Mouse (Mus musculus): Measurements from ENCODE around the gene Zfp992. TPM values are rescaled to one million over a fixed set of nuclear protein-coding genes. Genes with fewer than 3 reads are reported as not detected.
"Not testable (repeated sequence)": the region's sequence is repeated elsewhere in the genome, so short reads cannot be mapped to it uniquely, and the experiment has no call there.

Zfp992 gene
- 1.5 and 1.6 TPM in 2 replicates for polyA plus RNA-seq (2015; fragmentation: Nextera tagmentation; extraction: Ambion mirVana)

DNA sequence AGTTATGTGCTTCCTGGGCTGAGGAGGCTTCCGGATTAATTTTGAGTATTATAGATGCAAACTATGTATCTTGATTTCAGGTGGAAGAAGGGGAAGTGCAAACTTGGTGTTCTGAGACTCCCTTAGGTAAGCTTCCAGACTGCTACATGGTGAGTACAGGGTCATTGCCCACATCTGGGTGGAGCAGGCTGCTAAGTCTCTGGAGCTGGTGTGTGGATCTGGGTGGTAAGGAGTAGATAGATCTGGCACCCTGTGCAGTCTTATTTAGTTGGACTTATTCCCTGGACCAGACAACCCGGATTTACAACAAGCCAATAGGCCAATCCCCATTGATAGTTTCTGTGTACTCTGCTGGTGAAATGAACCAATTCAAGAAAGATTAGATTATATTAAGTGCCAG, at the start of gene Zfp992:
Gene Zfp992 (plus strand): TSS at position 74 of the 400 bp plus-strand sequence.
- H3K4me2 ChIP-seq (ENCODE audit: low read depth, low read length); H3K4me1 ChIP-seq (ENCODE audit: control insufficient read depth, low read depth, low read length); H3K9ac ChIP-seq (ENCODE audit: low read depth, low read length); H3K36me3 ChIP-seq (ENCODE audit: control insufficient read depth, insufficient read depth); H3K27me3 ChIP-seq (ENCODE audit: control insufficient read depth, insufficient read depth, low read depth, low read length); H3K4me3 ChIP-seq (ENCODE audit: low read depth, low read length); H3K27ac ChIP-seq (ENCODE audit: low read length); H3K9me3 ChIP-seq (replicated peaks; ENCODE audit: control insufficient read depth, low read length); ATAC-seq (ENCODE audit: low read depth): not testable (repeated sequence)
- 68% methylated on average over 2 of the region's 2 CpGs for WGBS (ENCODE audit: insufficient replicate concordance)

GRCm38 (mm10) chr4:146429467-146429866, 19.4 kb upstream of the Zfp992 start:
- not testable (repeated sequence) for H3K36me3 ChIP-seq (ENCODE audit: control insufficient read depth, insufficient read depth); ATAC-seq (ENCODE audit: low read depth); H3K4me1 ChIP-seq (ENCODE audit: control insufficient read depth, low read depth, low read length); H3K9ac ChIP-seq (ENCODE audit: low read depth, low read length); H3K9me3 ChIP-seq (replicated peaks; ENCODE audit: control insufficient read depth, low read length); H3K4me3 ChIP-seq (ENCODE audit: low read depth, low read length); H3K27me3 ChIP-seq (ENCODE audit: control insufficient read depth, insufficient read depth, low read depth, low read length); H3K4me2 ChIP-seq (ENCODE audit: low read depth, low read length); H3K27ac ChIP-seq (ENCODE audit: low read length)
- 0% methylated on average over 1 of the region's 1 CpGs for WGBS (ENCODE audit: insufficient replicate concordance)

DNA sequence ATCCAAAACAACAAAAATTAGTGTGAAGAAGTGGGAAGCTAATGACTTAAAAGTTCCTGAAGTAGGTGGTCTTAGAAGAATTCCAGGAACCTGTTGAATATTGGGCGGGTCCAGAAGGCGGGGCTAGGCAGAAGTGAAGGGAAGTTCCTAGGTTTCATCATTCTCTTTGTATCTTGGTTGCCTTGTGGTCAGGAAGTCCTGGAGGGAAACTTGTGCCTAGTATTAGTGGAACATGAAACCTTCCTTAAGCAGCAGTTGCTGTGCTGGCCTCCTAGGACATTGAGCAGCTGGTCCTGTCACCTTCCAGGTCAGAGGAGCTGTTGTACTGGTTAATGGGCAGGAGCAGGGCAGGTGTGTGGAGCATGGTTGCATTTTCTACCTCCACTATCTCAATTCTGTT, 17.9 kb upstream of the Zfp992 start:
- H3K36me3 ChIP-seq (ENCODE audit: control insufficient read depth, insufficient read depth); H3K4me2 ChIP-seq (ENCODE audit: low read depth, low read length); H3K27me3 ChIP-seq (ENCODE audit: control insufficient read depth, insufficient read depth, low read depth, low read length); H3K9ac ChIP-seq (ENCODE audit: low read depth, low read length); H3K27ac ChIP-seq (ENCODE audit: low read length); H3K4me3 ChIP-seq (ENCODE audit: low read depth, low read length); H3K4me1 ChIP-seq (ENCODE audit: control insufficient read depth, low read depth, low read length); H3K9me3 ChIP-seq (replicated peaks; ENCODE audit: control insufficient read depth, low read length); ATAC-seq (ENCODE audit: low read depth): not testable (repeated sequence)
- 53% methylated on average over 2 of the region's 2 CpGs for WGBS (ENCODE audit: insufficient replicate concordance)

DNA sequence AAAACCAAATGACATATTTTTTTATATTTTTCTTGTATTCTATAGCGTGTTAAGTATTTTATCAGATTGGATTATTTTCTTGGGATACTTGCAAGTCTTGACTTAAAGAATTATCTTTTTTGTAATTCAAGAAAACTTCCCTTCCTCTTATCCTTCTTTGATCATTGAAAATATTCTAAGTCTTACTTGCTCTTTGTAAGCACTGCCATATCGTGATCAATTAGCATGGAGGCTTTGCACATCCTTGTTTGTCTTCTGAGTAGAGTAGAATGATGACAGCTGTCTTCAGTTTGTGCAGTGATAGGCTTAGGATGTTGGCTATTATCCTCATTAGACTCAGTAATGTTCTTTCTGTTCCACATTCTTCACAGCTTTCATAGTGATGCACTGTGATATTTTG, 13.3 kb upstream of the Zfp992 start:
- not testable (repeated sequence) for H3K36me3 ChIP-seq (ENCODE audit: control insufficient read depth, insufficient read depth); H3K4me1 ChIP-seq (ENCODE audit: control insufficient read depth, low read depth, low read length); H3K4me2 ChIP-seq (ENCODE audit: low read depth, low read length); H3K27me3 ChIP-seq (ENCODE audit: control insufficient read depth, insufficient read depth, low read depth, low read length); H3K9ac ChIP-seq (ENCODE audit: low read depth, low read length); ATAC-seq (ENCODE audit: low read depth); H3K27ac ChIP-seq (ENCODE audit: low read length); H3K4me3 ChIP-seq (ENCODE audit: low read depth, low read length); H3K9me3 ChIP-seq (replicated peaks; ENCODE audit: control insufficient read depth, low read length)
- WGBS (ENCODE audit: insufficient replicate concordance), result 65% methylated on average over 2 of the region's 2 CpGs

DNA sequence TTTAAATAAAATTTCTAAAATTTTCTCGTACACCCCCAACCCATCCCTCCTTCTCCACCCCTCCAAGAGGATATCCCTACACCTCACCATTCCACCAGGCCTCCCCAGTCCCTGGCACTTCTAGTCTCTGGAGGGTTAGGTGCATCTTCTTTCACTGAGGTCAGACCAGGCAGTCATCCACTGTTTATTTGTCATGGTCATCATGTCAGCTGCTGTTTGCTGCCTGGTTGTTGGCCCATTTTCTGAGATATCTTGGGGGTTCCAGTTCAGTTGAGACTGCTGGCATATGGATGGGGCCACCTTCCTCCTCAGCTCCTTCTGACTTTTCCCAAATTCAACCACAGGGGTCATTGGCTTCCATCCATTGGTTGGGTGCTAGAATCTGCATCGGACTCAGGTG, 11.6 kb upstream of the Zfp992 start:
- H3K27me3 ChIP-seq (ENCODE audit: control insufficient read depth, insufficient read depth, low read depth, low read length); H3K9ac ChIP-seq (ENCODE audit: low read depth, low read length); H3K36me3 ChIP-seq (ENCODE audit: control insufficient read depth, insufficient read depth); H3K27ac ChIP-seq (ENCODE audit: low read length); H3K4me1 ChIP-seq (ENCODE audit: control insufficient read depth, low read depth, low read length); ATAC-seq (ENCODE audit: low read depth); H3K9me3 ChIP-seq (replicated peaks; ENCODE audit: control insufficient read depth, low read length); H3K4me2 ChIP-seq (ENCODE audit: low read depth, low read length); H3K4me3 ChIP-seq (ENCODE audit: low read depth, low read length): not testable (repeated sequence)
- WGBS (ENCODE audit: insufficient replicate concordance), result 62% methylated on average over 1 of the region's 2 CpGs

GRCm38 (mm10) chr4:146444345-146444744, 4.5 kb upstream of the Zfp992 start:
- H3K9me3 ChIP-seq (replicated peaks; ENCODE audit: control insufficient read depth, low read length); H3K4me3 ChIP-seq (ENCODE audit: low read depth, low read length); ATAC-seq (ENCODE audit: low read depth); H3K4me2 ChIP-seq (ENCODE audit: low read depth, low read length); H3K9ac ChIP-seq (ENCODE audit: low read depth, low read length); H3K27me3 ChIP-seq (ENCODE audit: control insufficient read depth, insufficient read depth, low read depth, low read length); H3K4me1 ChIP-seq (ENCODE audit: control insufficient read depth, low read depth, low read length); H3K36me3 ChIP-seq (ENCODE audit: control insufficient read depth, insufficient read depth); H3K27ac ChIP-seq (ENCODE audit: low read length): not testable (repeated sequence)

DNA sequence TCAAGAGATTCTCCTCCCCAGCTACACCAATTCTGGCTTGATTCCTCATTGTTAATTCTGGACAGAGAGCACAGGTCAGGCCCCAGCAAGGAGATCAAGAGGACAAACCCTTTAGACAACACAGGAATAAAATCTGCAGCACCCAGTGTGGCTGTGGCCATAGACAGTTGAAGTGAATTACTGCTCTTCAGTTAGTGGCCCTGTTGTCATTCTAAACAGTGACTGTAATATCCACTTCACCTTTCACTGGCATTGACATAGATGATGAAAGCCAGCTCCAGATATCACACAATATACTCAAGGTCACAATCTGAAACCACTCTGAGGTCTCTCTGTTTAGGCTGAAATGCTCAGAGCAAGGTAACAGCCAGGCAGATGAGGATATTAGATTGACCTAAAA, 3.7 kb upstream of the Zfp992 start:
- H3K9ac ChIP-seq (ENCODE audit: low read depth, low read length); H3K4me3 ChIP-seq (ENCODE audit: low read depth, low read length); ATAC-seq (ENCODE audit: low read depth); H3K4me2 ChIP-seq (ENCODE audit: low read depth, low read length); H3K27ac ChIP-seq (ENCODE audit: low read length); H3K36me3 ChIP-seq (ENCODE audit: control insufficient read depth, insufficient read depth); H3K27me3 ChIP-seq (ENCODE audit: control insufficient read depth, insufficient read depth, low read depth, low read length); H3K9me3 ChIP-seq (replicated peaks; ENCODE audit: control insufficient read depth, low read length); H3K4me1 ChIP-seq (ENCODE audit: control insufficient read depth, low read depth, low read length): not testable (repeated sequence)

- H3K9ac ChIP-seq (ENCODE audit: low read depth, low read length); ATAC-seq (ENCODE audit: low read depth): not testable (repeated sequence)
Measured at GRCm38 (mm10) chr4:146446135-146446534, 2.7 kb upstream of the Zfp992 start.

DNA sequence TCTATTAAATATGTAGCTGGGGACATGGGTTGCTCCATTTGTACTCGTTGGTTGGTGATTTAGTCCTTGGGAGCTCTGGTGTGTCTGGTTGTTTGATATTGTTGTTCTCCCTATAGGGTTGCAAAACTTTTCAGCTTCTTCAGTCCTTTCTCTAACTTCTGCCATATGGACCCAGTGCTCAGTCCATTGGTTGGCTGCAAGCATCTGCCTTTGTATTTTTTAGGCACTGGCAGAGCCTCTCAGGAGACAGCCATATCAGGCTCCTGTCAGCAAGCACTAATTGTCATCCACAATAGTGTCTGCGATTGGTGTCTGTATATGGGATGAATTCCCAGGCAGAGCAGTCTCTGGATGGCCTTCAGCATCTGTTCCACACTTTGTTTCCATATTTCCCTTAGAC, 1.8 kb upstream of the Zfp992 start:
- not testable (repeated sequence) for H3K27ac ChIP-seq (ENCODE audit: low read length); H3K27me3 ChIP-seq (ENCODE audit: control insufficient read depth, insufficient read depth, low read depth, low read length); H3K9ac ChIP-seq (ENCODE audit: low read depth, low read length); ATAC-seq (ENCODE audit: low read depth); H3K4me3 ChIP-seq (ENCODE audit: low read depth, low read length); H3K9me3 ChIP-seq (replicated peaks; ENCODE audit: control insufficient read depth, low read length); H3K4me1 ChIP-seq (ENCODE audit: control insufficient read depth, low read depth, low read length); H3K36me3 ChIP-seq (ENCODE audit: control insufficient read depth, insufficient read depth); H3K4me2 ChIP-seq (ENCODE audit: low read depth, low read length)
- 71% methylated on average over 2 of the region's 2 CpGs for WGBS (ENCODE audit: insufficient replicate concordance)

More at GRCm38 (mm10) chr4:146446135-146446534, 2.7 kb upstream of the Zfp992 start:
- H3K9me3 ChIP-seq (replicated peaks; ENCODE audit: control insufficient read depth, low read length); H3K27me3 ChIP-seq (ENCODE audit: control insufficient read depth, insufficient read depth, low read depth, low read length); H3K4me1 ChIP-seq (ENCODE audit: control insufficient read depth, low read depth, low read length); H3K4me3 ChIP-seq (ENCODE audit: low read depth, low read length); H3K27ac ChIP-seq (ENCODE audit: low read length); H3K4me2 ChIP-seq (ENCODE audit: low read depth, low read length); H3K36me3 ChIP-seq (ENCODE audit: control insufficient read depth, insufficient read depth): not testable (repeated sequence)
- 63% methylated on average over 4 of the region's 4 CpGs for WGBS (ENCODE audit: insufficient replicate concordance)

GRCm38 (mm10) chr4:146449711-146450110, 888 bp downstream of the Zfp992 start:
- H3K4me2 ChIP-seq (ENCODE audit: low read depth, low read length); H3K36me3 ChIP-seq (ENCODE audit: control insufficient read depth, insufficient read depth); H3K27me3 ChIP-seq (ENCODE audit: control insufficient read depth, insufficient read depth, low read depth, low read length); H3K9ac ChIP-seq (ENCODE audit: low read depth, low read length); H3K9me3 ChIP-seq (replicated peaks; ENCODE audit: control insufficient read depth, low read length); H3K27ac ChIP-seq (ENCODE audit: low read length); H3K4me3 ChIP-seq (ENCODE audit: low read depth, low read length); H3K4me1 ChIP-seq (ENCODE audit: control insufficient read depth, low read depth, low read length); ATAC-seq (ENCODE audit: low read depth): not testable (repeated sequence)
- WGBS (ENCODE audit: insufficient replicate concordance), result 68% methylated on average over 5 of the region's 5 CpGs
